Mouse (Mus musculus) embryonic facial prominence, embryonic 14.5 days (tissue): ENCODE measurements around the gene Prkn. TPM values are rescaled to one million over a fixed set of nuclear protein-coding genes. Genes with fewer than 3 reads are reported as not detected.

ENCODE experiments used
- ATAC-seq: fragments of 200-750 bp; cut with Nextera tagmentation; 2 replicates; pipeline ENCODE4 v1.8.0; 2017; ENCODE audit warnings: low read depth, moderate number of reproducible peaks, moderate TSS enrichment
- DNase-seq: peaks from one replicate; pipeline ENCODE4 v3.0.0-alpha.2; 2015; ENCODE audit warnings: low spot score
- H3K27ac ChIP-seq: fragments of 300-500 bp; sonication (generic); replicated peaks from 2 replicates; pipeline ENCODE4 v1.5.1; 2014; ENCODE audit warnings: low read depth, mild to moderate bottlenecking, low read length, moderate library complexity
- H3K27me3 ChIP-seq: fragments of 300-500 bp; sonication (generic); replicated peaks from 2 replicates; pipeline ENCODE4 v1.6.1; 2014; ENCODE audit warnings: low read length; ENCODE audit not compliant: control insufficient read depth, insufficient read depth
- H3K36me3 ChIP-seq: fragments of 300-500 bp; sonication (generic); 2 replicates; pipeline ENCODE4 v1.6.1; 2014; ENCODE audit warnings: low read length, mixed read lengths; ENCODE audit not compliant: control insufficient read depth, insufficient read depth
- H3K4me1 ChIP-seq: fragments of 300-500 bp; sonication (generic); 2 replicates; pipeline ENCODE4 v1.6.1; 2014; ENCODE audit warnings: antibody characterized with exemption, low read length; ENCODE audit not compliant: control insufficient read depth, insufficient read depth
- H3K4me2 ChIP-seq: fragments of 300-500 bp; sonication (generic); 2 replicates; pipeline ENCODE4 v1.6.1; 2014; ENCODE audit warnings: low read depth, mild to moderate bottlenecking, low read length, moderate library complexity, mixed read lengths
- H3K4me3 ChIP-seq: fragments of 300-500 bp; sonication (generic); 2 replicates; pipeline ENCODE4 v1.5.1; 2014; ENCODE audit warnings: low read depth, mild to moderate bottlenecking, low read length
- H3K9ac ChIP-seq: fragments of 300-500 bp; sonication (generic); 2 replicates; pipeline ENCODE4 v1.6.1; 2014; ENCODE audit warnings: low read depth, mild to moderate bottlenecking, low read length, moderate library complexity, mixed read lengths
- H3K9me3 ChIP-seq: fragments of 300-500 bp; sonication (generic); 2 replicates; pipeline ENCODE4 v1.6.1; 2016; ENCODE audit warnings: low read length; ENCODE audit not compliant: control insufficient read depth
- WGBS: fragments of 180-500 bp; shearing (Covaris S2); extraction: QIAGEN DNeasy Blood & Tissue Kit; methylation state at CpG from one replicate; pipeline ENCODE4 v1.1.7; 2014; 5-methylcytosine and 5-hydroxymethylcytosine counted together
- polyA plus RNA-seq: library from polyadenylated mRNA; unstranded; fragments of >200 nt; fragmentation: Nextera tagmentation; extraction: Ambion mirVana; gene quantifications from 2 replicates; pipeline ENCODE4 v1.2.1, GENCODE M21; 2014

The Prkn gene
- polyA plus RNA-seq, 1 experiment from 2014 or later, result 2.9 TPM

DNA sequence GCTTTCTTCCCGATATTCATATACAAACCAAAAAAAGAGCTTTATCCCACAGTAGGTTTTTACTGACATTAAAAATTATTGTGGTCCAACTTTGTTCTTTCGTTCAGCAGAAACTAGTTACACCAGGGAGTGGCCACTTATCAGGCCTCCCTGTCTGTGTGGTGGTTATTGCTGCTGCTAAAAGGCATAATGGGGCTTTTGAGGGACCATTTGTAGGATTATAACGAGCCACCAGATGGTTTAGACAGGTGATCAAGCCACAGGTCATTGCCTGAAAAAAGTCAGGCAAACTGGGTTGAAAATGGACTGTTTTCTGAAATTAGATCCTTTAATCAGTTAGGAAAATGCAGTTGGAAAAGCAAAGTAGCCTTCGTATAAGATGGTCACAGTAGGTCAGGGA lies 444.1 kb downstream of the Prkn start:
- no peak overlapping the region for H3K4me3 ChIP-seq
- DNase-seq (no peak), ATAC-seq (no peak)
- H3K4me2 ChIP-seq, result no peak overlapping the region
- H3K9ac ChIP-seq, result no peak overlapping the region
- H3K9me3 ChIP-seq, result no peaks in the 10 kb centered on the region
- 63% methylated on average over 4 of the region's 4 CpGs for WGBS
- no peaks in the 10 kb centered on the region for H3K36me3 ChIP-seq
- H3K4me1 ChIP-seq, result no peaks in the 10 kb centered on the region
- no peaks in the 10 kb centered on the region for H3K27me3 ChIP-seq
- H3K27ac ChIP-seq, result no peak overlapping the region

DNA sequence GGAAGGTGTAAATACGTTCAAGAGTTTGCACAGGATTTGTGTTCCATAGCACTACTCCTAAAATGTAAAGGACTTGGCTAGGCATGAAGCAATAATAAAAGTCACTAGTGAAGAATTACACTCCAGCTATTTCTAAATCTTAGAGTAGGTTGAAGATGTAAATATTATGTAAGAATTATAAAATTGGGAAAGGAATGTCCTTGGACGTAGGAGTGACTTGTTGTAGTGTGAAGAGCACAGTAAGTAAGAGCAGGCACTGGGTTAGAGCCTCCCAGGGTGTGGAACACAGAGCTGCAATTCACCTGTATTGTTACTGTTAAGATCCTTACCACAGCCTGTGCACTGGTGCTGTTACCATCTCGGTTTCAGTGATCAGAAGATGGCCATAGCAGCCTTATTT lies 450.0 kb downstream of the Prkn start:
- Histone ChIP-seq H3K4me1 (no peaks in the 10 kb centered on the region), H3K4me2 (no peak overlapping the region), H3K9ac (no peak overlapping the region), H3K4me3 (no peak overlapping the region), H3K27me3 (no peaks in the 10 kb centered on the region), H3K9me3 (no peaks in the 10 kb centered on the region), H3K27ac (no peak overlapping the region), H3K36me3 (no peaks in the 10 kb centered on the region)
- ATAC-seq (no peak), DNase-seq (no peak)
- 72% methylated on average over 3 of the region's 3 CpGs for WGBS

DNA sequence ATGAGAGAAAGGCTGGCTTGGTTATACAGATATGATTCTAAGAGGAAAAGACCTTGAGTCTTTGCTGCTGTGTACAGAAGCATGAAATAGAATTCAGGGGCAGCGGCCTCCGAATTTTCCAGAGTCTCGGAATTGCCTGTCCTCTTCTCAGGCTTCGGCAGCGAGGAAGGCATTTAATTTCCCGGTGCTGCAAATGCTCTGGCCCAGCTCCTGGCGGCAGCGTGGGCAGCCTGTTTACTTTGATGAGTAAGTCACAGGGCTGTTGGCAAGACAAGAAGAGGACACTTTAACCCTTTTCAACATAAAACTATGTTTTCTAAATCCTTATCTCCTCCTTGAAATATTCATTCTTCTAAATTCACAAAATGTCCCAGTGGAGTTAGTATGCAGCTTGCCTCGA lies 462.9 kb downstream of the Prkn start:
- Histone ChIP-seq H3K36me3 (no peaks in the 10 kb centered on the region), H3K4me3 (no peak overlapping the region), H3K9ac (no peak overlapping the region), H3K9me3 (no peaks in the 10 kb centered on the region), H3K4me2 (no peak overlapping the region), H3K27me3 (no peaks in the 10 kb centered on the region), H3K4me1 (no peaks in the 10 kb centered on the region), H3K27ac (no peak overlapping the region)
- DNase-seq, result no peak
- WGBS, result 63% methylated on average over 9 of the region's 9 CpGs
- ATAC-seq, result no peak

DNA sequence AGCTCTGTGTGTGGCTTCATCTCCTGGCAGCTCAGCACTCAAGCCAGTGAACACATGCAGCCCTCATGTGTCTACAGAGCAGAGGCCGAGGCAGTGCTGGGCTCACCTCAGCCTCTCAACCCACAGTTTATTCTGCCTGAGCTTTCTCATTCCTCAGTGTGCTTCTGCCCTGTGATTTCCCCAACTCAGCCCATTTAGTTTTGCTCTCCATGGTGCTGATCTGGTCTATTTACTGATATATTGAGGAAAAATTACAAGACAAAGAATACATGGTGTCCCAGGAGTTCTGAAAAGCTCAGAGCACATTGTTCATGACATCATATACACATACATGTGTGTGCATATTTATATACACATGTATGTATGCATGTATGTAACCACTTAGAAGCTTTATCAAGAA lies 469.7 kb downstream of the Prkn start:
- Histone ChIP-seq H3K4me2 (no peak overlapping the region), H3K4me3 (no peak overlapping the region), H3K36me3 (no peaks in the 10 kb centered on the region), H3K27me3 (no peaks in the 10 kb centered on the region), H3K9me3 (no peaks in the 10 kb centered on the region), H3K27ac (no peak overlapping the region), H3K4me1 (no peaks in the 10 kb centered on the region), H3K9ac (no peak overlapping the region)
- ATAC-seq (no peak), DNase-seq (peak; percentile 64)
- 27% methylated on average over 1 of the region's 1 CpGs for WGBS

DNA sequence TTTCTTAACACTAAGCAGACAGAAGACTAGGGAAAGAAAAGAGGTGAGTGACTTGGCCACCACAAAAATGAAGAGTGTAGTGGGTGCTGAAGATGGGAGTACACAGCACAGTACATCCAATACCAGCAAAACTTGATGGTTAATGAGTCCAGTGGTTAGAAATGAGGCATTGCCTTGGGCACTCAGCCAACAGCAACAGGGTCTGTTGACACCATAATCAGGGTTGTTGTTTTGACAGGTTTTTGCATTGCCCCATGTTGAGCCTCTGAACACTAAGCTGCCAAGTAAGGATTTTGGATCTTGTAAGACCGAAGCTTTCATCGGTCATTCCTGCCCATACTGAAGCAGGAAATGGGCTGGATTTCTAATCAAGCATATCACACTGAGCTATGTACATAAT lies 474.0 kb downstream of the Prkn start:
- WGBS, result 70% methylated on average over 2 of the region's 2 CpGs
- H3K4me1 ChIP-seq, result no peaks in the 10 kb centered on the region
- no peak for ATAC-seq

DNA sequence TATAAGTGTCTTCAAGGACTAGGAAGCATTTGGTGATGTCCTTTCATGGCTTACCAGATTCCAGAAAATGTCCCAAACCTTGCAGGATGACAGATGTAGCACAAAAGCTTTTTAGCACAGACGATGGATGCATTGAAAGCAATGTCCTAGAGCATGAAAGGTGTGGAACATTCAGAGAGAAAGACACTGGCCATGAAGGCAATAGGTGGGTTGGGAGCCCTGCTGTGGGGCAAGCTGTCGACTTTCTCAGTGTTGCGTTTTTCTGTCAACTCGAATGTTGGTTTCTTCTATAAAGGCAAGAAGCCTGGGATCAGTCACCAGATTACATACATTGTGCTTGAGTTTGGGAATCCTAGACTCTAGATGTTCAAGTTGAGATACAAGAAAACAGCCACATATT lies 475.5 kb downstream of the Prkn start:
- no peak for ATAC-seq
- WGBS, result 89% methylated on average over 4 of the region's 4 CpGs

More for the DNA sequence above, 474.0 kb downstream of the Prkn start:
- H3K4me3 ChIP-seq, result no peak overlapping the region
- no peak overlapping the region for H3K27ac ChIP-seq
- no peak for DNase-seq
- H3K36me3 ChIP-seq, result no peaks in the 10 kb centered on the region
- no peaks in the 10 kb centered on the region for H3K9me3 ChIP-seq
- no peak overlapping the region for H3K9ac ChIP-seq
- H3K4me2 ChIP-seq, result no peak overlapping the region
- H3K27me3 ChIP-seq, result no peaks in the 10 kb centered on the region

DNA sequence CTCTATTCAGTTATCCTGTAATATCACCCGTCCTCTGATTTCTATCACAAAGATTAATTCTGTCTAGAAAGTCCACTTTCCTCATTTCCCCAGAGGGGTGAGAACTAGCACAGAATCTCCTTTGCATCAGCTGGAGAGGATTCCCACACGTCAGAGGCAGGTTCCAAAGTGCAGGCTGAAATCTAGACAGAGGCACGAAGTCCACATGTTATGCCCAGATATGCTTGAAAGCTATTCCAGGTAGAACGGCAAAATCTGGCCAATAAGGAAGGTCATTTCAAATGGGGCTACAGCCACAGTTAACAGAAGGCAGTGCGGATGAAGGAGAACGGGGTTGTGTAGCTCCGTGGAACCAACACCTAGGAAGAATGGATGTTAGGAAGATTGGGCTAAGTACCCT lies 478.8 kb downstream of the Prkn start:
- DNase-seq (no peak), ATAC-seq (no peak)
- no peak overlapping the region for H3K4me2 ChIP-seq
- no peaks in the 10 kb centered on the region for H3K36me3 ChIP-seq
- no peak overlapping the region for H3K9ac ChIP-seq
- 84% methylated on average over 7 of the region's 7 CpGs for WGBS
- no peaks in the 10 kb centered on the region for H3K27me3 ChIP-seq
- no peak overlapping the region for H3K27ac ChIP-seq
- H3K4me1 ChIP-seq, result no peaks in the 10 kb centered on the region
- H3K9me3 ChIP-seq, result no peaks in the 10 kb centered on the region
- no peak overlapping the region for H3K4me3 ChIP-seq

More for the DNA sequence above, 475.5 kb downstream of the Prkn start:
- H3K9me3 ChIP-seq, result no peaks in the 10 kb centered on the region
- no peaks in the 10 kb centered on the region for H3K36me3 ChIP-seq
- H3K9ac ChIP-seq, result no peak overlapping the region
- H3K4me3 ChIP-seq, result no peak overlapping the region
- DNase-seq, result no peak
- no peaks in the 10 kb centered on the region for H3K27me3 ChIP-seq
- no peaks in the 10 kb centered on the region for H3K4me1 ChIP-seq
- H3K27ac ChIP-seq, result no peak overlapping the region
- H3K4me2 ChIP-seq, result no peak overlapping the region

DNA sequence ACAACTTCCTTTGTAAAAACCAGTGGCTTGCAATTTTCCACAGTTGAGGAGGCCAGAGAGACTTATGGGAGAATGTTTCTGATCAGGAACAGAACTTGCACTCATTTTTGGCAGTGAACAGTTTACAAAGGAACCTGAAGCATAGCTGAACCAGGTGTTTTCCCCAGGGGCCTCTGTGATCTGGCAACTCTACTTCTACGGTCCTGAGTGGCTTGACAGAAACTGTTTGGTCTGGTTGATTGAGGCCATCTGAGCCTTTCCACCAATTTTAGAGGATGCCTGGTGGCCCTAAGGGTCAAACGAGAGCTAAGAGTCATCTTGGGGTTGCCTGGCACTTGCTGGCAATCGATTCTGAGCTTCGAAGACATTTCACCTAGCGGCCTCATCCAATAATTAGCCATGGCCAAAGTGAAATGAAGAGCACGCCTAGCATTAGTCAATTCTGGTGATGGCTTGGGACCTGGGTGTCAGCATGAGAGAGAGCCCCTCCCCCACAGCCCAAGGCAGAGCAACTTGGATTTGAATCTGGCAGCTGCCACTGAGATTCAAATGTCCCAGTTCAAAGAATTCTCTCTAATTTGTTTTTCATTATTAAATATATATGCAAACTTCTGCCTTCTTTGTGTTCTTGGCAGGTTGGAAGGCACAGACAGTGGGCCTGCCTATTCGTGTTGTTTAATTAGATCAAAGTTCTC lies 479.6 kb downstream of the Prkn start:
- 31% methylated on average over 7 of the region's 7 CpGs for WGBS
- no peaks in the 10 kb centered on the region for H3K4me1 ChIP-seq
- peak; percentile 62 for DNase-seq
- no peaks in the 10 kb centered on the region for H3K9me3 ChIP-seq
- H3K27me3 ChIP-seq, result no peaks in the 10 kb centered on the region
- no peaks in the 10 kb centered on the region for H3K36me3 ChIP-seq
- H3K9ac ChIP-seq, result no peak overlapping the region
- no peak overlapping the region for H3K4me2 ChIP-seq
- H3K27ac ChIP-seq, result no peak overlapping the region
- no peak overlapping the region for H3K4me3 ChIP-seq
- ATAC-seq, result no peak

DNA sequence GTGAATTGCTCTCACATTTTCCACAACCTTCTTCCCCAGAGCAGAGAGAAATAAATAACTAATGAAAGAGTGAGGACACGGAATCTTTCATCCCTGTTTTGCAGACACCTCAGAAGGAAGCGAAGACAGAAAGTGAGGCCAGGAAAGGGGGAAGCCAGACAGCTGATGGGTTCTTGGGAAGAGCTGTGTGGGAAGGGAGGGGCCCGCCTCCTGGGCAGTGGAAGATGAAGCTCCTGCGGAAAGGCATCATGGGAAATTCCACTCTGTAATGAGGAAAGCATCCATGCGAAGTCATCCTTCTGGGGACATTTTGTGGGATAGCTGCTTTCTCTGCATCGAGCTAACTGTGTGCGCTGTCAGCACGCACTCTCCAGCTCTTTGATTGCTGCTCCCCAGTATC lies 491.9 kb downstream of the Prkn start:
- WGBS, result 66% methylated on average over 8 of the region's 8 CpGs
- DNase-seq, result no peak
- no peaks in the 10 kb centered on the region for H3K27me3 ChIP-seq
- no peaks in the 10 kb centered on the region for H3K9me3 ChIP-seq
- H3K27ac ChIP-seq, result no peak overlapping the region
- H3K36me3 ChIP-seq, result no peaks in the 10 kb centered on the region
- no peak overlapping the region for H3K4me3 ChIP-seq
- no peaks in the 10 kb centered on the region for H3K4me1 ChIP-seq
- no peak for ATAC-seq
- H3K9ac ChIP-seq, result no peak overlapping the region
- no peak overlapping the region for H3K4me2 ChIP-seq
